Mouse (Mus musculus): Measurements from ENCODE around the gene Irf2. TPM values are rescaled to one million over a fixed set of nuclear protein-coding genes. Genes with fewer than 3 reads are reported as not detected.

Gene Irf2
- polyA plus RNA-seq, 1 experiment from 2014 or later = 15.3 TPM

DNA sequence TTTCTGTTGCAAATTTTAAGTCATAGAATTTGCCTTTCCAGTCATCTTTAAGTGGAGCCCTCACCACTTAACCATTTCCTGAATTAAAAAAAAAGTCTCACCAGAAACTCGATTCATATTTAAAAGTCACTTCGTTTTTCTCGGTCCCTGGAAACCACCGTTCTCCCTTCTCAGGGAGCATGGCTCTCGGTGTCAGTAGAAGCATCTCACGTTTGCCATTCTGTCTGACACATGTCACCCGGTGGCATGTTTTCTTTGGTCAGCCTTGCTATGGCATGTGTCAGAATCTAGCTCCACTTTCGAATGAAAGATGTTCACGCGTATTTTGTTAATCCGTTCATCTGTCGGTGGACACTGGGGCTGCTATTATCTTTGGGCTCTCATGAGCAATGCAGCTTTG is 13.5 kb downstream of the Irf2 start:
- 83% methylated on average over 12 of the region's 12 CpGs for WGBS
- H3K4me3 ChIP-seq (ENCODE audit: low read depth, low read length) = no peak overlapping the region
- no peaks in the 10 kb centered on the region; the same call in 1 of the 2 replicates for H3K36me3 ChIP-seq (ENCODE audit: control insufficient read depth, insufficient read depth, low read length)
- H3K27ac ChIP-seq (replicated peaks; ENCODE audit: low read depth, low read length) = no peak overlapping the region
- H3K4me1 ChIP-seq (ENCODE audit: control insufficient read depth, insufficient read depth, low read length) = peaks cover 25% of the 10 kb centered on the region
- ATAC-seq (ENCODE audit: insufficient number of reproducible peaks, low FRiP score, low TSS enrichment, low read depth) (no peak), DNase-seq (ENCODE audit: low spot score) (no peak)
- no peak overlapping the region for H3K4me2 ChIP-seq (ENCODE audit: low read depth, severe bottlenecking)
- H3K9me3 ChIP-seq (ENCODE audit: control insufficient read depth, low read length) = no peaks in the 10 kb centered on the region
- no peak overlapping the region for H3K9ac ChIP-seq (ENCODE audit: low read length)
- H3K27me3 ChIP-seq (ENCODE audit: control insufficient read depth, insufficient read depth, low read length) = no peaks in the 10 kb centered on the region

DNA sequence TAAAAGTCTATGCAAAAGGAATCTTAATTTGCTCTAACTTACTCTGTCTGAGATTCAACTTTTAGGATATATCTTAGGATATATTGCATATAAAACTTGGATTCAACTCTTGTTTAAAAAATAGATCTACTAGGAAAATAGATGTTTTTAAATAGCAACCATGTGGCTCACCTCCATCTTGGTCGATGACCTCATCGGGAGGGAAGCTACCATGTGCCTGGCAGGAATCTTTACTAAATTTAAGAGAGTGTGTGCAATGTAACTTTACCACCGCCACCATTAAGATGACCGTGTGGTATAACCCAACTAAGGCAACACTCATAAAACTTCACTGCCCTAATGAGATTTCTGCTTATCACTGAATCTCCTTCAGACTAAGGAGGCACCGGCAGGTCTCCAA is 14.8 kb downstream of the Irf2 start:
- Histone ChIP-seq H3K4me1 (ENCODE audit: control insufficient read depth, insufficient read depth, low read length) (peaks cover 25% of the 10 kb centered on the region), H3K27ac (replicated peaks; ENCODE audit: low read depth, low read length) (no peak overlapping the region), H3K27me3 (ENCODE audit: control insufficient read depth, insufficient read depth, low read length) (no peaks in the 10 kb centered on the region), H3K9ac (ENCODE audit: low read length) (no peak overlapping the region), H3K4me2 (ENCODE audit: low read depth, severe bottlenecking) (no peak overlapping the region), H3K4me3 (ENCODE audit: low read depth, low read length) (no peak overlapping the region), H3K9me3 (ENCODE audit: control insufficient read depth, low read length) (no peaks in the 10 kb centered on the region), H3K36me3 (ENCODE audit: control insufficient read depth, insufficient read depth, low read length) (no peaks in the 10 kb centered on the region; the same call in none of the 2 replicates)
- DNase-seq (ENCODE audit: low spot score) (no peak), ATAC-seq (ENCODE audit: insufficient number of reproducible peaks, low FRiP score, low TSS enrichment, low read depth) (no peak)
- WGBS = 57% methylated on average over 5 of the region's 5 CpGs

DNA sequence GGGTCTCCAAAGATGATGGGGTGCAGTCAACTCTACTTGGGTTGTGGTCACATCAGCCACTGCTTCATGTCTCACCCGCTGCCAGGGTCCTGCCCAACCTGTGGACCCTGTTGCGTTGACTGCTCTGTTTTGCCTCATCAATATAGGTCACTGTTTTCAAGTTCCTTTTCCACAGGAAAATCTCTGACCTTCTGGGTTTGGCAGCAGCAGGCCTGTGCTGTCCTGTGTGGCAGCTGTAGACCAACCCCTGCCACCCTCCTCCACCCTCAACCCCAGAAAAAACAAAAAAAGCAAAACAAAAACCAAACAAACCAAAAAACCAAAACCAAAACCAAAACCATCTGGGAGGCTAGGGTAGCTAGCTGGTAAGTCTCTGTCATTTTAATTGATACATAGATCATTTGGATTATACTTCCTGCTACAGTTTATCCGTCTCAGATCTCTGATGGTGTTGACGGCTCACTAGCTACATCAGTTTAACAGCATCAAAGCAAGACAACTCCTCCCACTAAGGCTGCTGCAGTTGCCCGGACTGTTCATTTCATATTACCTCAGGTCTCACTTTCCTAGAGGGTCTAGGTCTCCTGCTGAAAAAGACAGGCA is 16.3 kb downstream of the Irf2 start:
- DNase-seq (ENCODE audit: low spot score) (no peak), ATAC-seq (ENCODE audit: insufficient number of reproducible peaks, low FRiP score, low TSS enrichment, low read depth) (no peak)
- no peak overlapping the region for H3K4me3 ChIP-seq (ENCODE audit: low read depth, low read length)
- no peaks in the 10 kb centered on the region for H3K9me3 ChIP-seq (ENCODE audit: control insufficient read depth, low read length)
- no peak overlapping the region for H3K27ac ChIP-seq (replicated peaks; ENCODE audit: low read depth, low read length)
- H3K36me3 ChIP-seq (ENCODE audit: control insufficient read depth, insufficient read depth, low read length) = no peaks in the 10 kb centered on the region; the same call in none of the 2 replicates
- H3K4me2 ChIP-seq (ENCODE audit: low read depth, severe bottlenecking) = no peak overlapping the region
- peaks cover 20% of the 10 kb centered on the region for H3K4me1 ChIP-seq (ENCODE audit: control insufficient read depth, insufficient read depth, low read length)
- no peak overlapping the region for H3K9ac ChIP-seq (ENCODE audit: low read length)
- 40% methylated on average over 5 of the region's 5 CpGs for WGBS
- H3K27me3 ChIP-seq (ENCODE audit: control insufficient read depth, insufficient read depth, low read length) = no peaks in the 10 kb centered on the region

DNA sequence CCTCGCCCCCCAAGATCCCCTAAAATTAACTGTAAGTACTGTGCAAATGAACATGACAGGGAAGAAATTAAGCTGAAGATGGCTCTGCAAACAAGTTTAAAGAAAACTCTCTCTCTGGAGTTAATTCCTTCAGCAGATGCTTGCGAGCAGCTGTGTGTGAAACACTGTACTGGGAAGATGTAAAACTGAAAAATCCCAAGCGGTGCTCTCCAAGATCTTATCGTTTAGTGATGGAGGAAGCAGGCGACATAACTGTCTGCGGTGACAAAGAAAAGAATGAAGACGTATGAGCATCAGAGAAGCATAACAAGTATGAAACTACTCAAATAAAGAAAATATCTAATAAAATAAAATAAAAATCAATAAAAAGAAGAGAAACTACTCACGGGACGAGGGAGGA is 18.1 kb downstream of the Irf2 start:
- no peak overlapping the region for H3K9ac ChIP-seq (ENCODE audit: low read length)
- DNase-seq (ENCODE audit: low spot score) (no peak), ATAC-seq (ENCODE audit: insufficient number of reproducible peaks, low FRiP score, low TSS enrichment, low read depth) (no peak)
- H3K4me3 ChIP-seq (ENCODE audit: low read depth, low read length) = no peak overlapping the region
- H3K27ac ChIP-seq (replicated peaks; ENCODE audit: low read depth, low read length) = no peak overlapping the region
- H3K4me1 ChIP-seq (ENCODE audit: control insufficient read depth, insufficient read depth, low read length) = 0 out of 2 replicates have a peak, but pooled peaks cover 7% of the 10 kb centered on the region
- WGBS = 93% methylated on average over 9 of the region's 9 CpGs
- H3K27me3 ChIP-seq (ENCODE audit: control insufficient read depth, insufficient read depth, low read length) = no peaks in the 10 kb centered on the region
- H3K36me3 ChIP-seq (ENCODE audit: control insufficient read depth, insufficient read depth, low read length) = no peaks in the 10 kb centered on the region; the same call in none of the 2 replicates
- H3K9me3 ChIP-seq (ENCODE audit: control insufficient read depth, low read length) = no peaks in the 10 kb centered on the region
- no peak overlapping the region for H3K4me2 ChIP-seq (ENCODE audit: low read depth, severe bottlenecking)

DNA sequence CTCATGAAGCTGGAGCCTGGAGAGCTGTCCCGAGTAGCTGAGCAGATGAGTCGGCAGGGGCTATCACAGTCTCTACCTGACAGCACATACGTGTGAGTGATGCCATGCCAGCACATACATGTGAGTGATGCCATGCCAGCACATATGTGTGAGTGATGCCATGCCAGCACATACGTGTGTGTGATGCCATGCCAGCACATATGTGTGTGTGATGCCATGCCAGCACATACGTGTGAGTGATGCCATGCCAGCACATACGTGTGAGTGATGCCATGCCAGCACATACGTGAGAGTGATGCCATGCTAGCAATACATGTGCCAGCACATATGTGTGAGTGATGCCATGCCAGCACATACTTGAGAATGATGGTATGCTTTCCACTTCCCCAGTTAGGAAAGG is 18.6 kb downstream of the Irf2 start:
- Histone ChIP-seq H3K27ac (replicated peaks; ENCODE audit: low read depth, low read length) (no peak overlapping the region), H3K4me3 (ENCODE audit: low read depth, low read length) (no peak overlapping the region), H3K9ac (ENCODE audit: low read length) (no peak overlapping the region), H3K4me2 (ENCODE audit: low read depth, severe bottlenecking) (no peak overlapping the region), H3K36me3 (ENCODE audit: control insufficient read depth, insufficient read depth, low read length) (no peaks in the 10 kb centered on the region; the same call in none of the 2 replicates), H3K4me1 (ENCODE audit: control insufficient read depth, insufficient read depth, low read length) (0 out of 2 replicates have a peak, but pooled peaks cover 7% of the 10 kb centered on the region), H3K27me3 (ENCODE audit: control insufficient read depth, insufficient read depth, low read length) (no peaks in the 10 kb centered on the region), H3K9me3 (ENCODE audit: control insufficient read depth, low read length) (no peaks in the 10 kb centered on the region)
- DNase-seq (ENCODE audit: low spot score) (no peak), ATAC-seq (ENCODE audit: insufficient number of reproducible peaks, low FRiP score, low TSS enrichment, low read depth) (no peak)
- 90% methylated on average over 7 of the region's 7 CpGs for WGBS

DNA sequence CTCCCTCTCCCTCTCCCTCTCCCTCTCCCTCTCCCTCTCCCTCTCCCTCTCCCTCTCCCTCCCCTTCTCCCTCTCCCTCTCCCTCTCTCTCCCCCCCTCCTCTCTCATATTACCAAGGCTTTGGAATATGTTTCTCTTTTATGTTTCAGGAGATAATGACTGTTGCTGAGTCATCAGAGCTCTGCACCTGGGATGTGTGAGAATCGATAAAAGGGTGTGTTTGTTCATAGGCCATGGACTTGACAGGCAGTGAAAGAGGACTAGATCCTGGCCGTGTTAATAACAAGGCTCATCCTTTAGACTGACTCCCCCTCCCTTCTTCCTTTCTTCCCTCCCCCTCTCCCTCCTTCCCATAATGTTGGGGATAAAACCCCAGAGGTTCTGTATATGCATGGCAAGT is 19.1 kb downstream of the Irf2 start:
- no peak overlapping the region for H3K4me2 ChIP-seq (ENCODE audit: low read depth, severe bottlenecking)
- 0 out of 2 replicates have a peak, but pooled peaks cover 7% of the 10 kb centered on the region for H3K4me1 ChIP-seq (ENCODE audit: control insufficient read depth, insufficient read depth, low read length)
- H3K27me3 ChIP-seq (ENCODE audit: control insufficient read depth, insufficient read depth, low read length) = no peaks in the 10 kb centered on the region
- DNase-seq (ENCODE audit: low spot score) (no peak), ATAC-seq (ENCODE audit: insufficient number of reproducible peaks, low FRiP score, low TSS enrichment, low read depth) (no peak)
- H3K36me3 ChIP-seq (ENCODE audit: control insufficient read depth, insufficient read depth, low read length) = no peaks in the 10 kb centered on the region; the same call in none of the 2 replicates
- H3K27ac ChIP-seq (replicated peaks; ENCODE audit: low read depth, low read length) = no peak overlapping the region
- 81% methylated on average over 2 of the region's 2 CpGs for WGBS
- no peak overlapping the region for H3K4me3 ChIP-seq (ENCODE audit: low read depth, low read length)
- no peak overlapping the region for H3K9ac ChIP-seq (ENCODE audit: low read length)
- H3K9me3 ChIP-seq (ENCODE audit: control insufficient read depth, low read length) = no peaks in the 10 kb centered on the region

DNA sequence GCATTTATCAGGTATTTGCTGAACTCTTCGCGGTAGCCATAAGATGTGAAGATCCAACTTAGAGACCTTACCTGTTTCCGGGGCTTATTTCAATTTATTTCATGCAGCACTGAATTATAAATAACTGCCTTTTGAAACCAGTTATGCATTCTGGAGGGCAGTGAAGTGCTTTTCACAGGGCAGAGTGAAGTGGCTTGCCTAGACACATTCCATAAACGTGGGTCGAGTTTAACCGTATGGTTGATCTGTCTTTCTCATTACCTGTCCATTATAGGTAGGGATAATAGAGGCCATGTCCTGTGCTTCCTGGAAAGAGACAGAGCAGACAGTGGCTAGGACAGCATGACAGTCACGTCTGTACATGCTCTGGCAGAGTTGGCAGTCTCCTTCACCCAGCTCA is 20.0 kb downstream of the Irf2 start:
- no peak overlapping the region for H3K27ac ChIP-seq (replicated peaks; ENCODE audit: low read depth, low read length)
- DNase-seq (ENCODE audit: low spot score) (no peak), ATAC-seq (ENCODE audit: insufficient number of reproducible peaks, low FRiP score, low TSS enrichment, low read depth) (no peak)
- no peaks in the 10 kb centered on the region for H3K27me3 ChIP-seq (ENCODE audit: control insufficient read depth, insufficient read depth, low read length)
- no peaks in the 10 kb centered on the region; the same call in none of the 2 replicates for H3K36me3 ChIP-seq (ENCODE audit: control insufficient read depth, insufficient read depth, low read length)
- WGBS = 90% methylated on average over 7 of the region's 7 CpGs
- no peak overlapping the region for H3K4me3 ChIP-seq (ENCODE audit: low read depth, low read length)
- no peak overlapping the region for H3K4me2 ChIP-seq (ENCODE audit: low read depth, severe bottlenecking)
- no peak overlapping the region for H3K9ac ChIP-seq (ENCODE audit: low read length)
- no peaks in the 10 kb centered on the region for H3K9me3 ChIP-seq (ENCODE audit: control insufficient read depth, low read length)
- H3K4me1 ChIP-seq (ENCODE audit: control insufficient read depth, insufficient read depth, low read length) = 0 out of 2 replicates have a peak, but pooled peaks cover 7% of the 10 kb centered on the region

DNA sequence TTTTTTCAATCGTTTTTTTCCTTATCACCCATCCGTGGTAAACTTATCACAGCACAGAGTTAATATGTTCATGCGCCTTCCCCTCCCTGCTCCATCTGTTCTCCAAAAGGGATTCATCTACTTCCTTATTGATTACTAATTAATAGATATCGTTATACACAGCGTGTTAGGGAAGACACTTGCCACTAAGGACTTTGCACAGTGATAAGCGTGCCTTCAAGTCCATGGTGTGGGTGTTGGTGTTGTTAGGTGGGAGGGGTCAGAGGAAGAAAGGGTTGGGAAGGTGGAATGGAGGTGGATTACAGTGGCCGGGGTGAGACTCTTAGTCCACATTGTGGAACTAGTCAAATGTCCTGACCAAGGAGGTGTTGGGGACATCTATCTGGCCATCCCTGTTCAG is 21.2 kb downstream of the Irf2 start:
- Histone ChIP-seq H3K36me3 (ENCODE audit: control insufficient read depth, insufficient read depth, low read length) (no peaks in the 10 kb centered on the region; the same call in none of the 2 replicates), H3K9ac (ENCODE audit: low read length) (no peak overlapping the region), H3K4me2 (ENCODE audit: low read depth, severe bottlenecking) (no peak overlapping the region), H3K27me3 (ENCODE audit: control insufficient read depth, insufficient read depth, low read length) (no peaks in the 10 kb centered on the region), H3K4me3 (ENCODE audit: low read depth, low read length) (no peak overlapping the region), H3K9me3 (ENCODE audit: control insufficient read depth, low read length) (no peaks in the 10 kb centered on the region), H3K4me1 (ENCODE audit: control insufficient read depth, insufficient read depth, low read length) (0 out of 2 replicates have a peak, but pooled peaks cover 5% of the 10 kb centered on the region), H3K27ac (replicated peaks; ENCODE audit: low read depth, low read length) (no peak overlapping the region)
- ATAC-seq (ENCODE audit: insufficient number of reproducible peaks, low FRiP score, low TSS enrichment, low read depth) (no peak), DNase-seq (ENCODE audit: low spot score) (no peak)
- WGBS = 92% methylated on average over 7 of the region's 7 CpGs

DNA sequence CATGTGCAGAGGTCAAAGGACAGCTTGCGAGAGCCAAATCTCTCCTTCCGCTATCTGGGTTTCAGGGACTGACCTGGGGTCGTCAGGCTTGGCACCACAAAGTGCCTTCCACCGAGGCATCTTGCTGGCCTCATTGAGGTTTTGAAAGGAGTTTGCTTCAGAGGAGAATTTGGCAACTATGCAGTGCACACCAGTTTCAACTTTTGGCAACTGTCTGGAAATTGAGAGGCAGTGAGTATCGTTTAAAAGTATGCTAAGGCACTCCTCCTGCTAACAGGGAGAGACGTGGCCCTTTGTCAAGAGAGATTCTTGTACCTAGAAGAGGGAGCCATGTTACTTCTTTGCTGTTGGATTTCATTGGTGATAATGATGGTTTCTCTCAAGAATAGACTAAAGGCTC is 21.9 kb downstream of the Irf2 start:
- H3K4me2 ChIP-seq (ENCODE audit: low read depth, severe bottlenecking) = no peak overlapping the region
- DNase-seq (ENCODE audit: low spot score) = no peak
- H3K4me3 ChIP-seq (ENCODE audit: low read depth, low read length) = no peak overlapping the region
- no peak for ATAC-seq (ENCODE audit: insufficient number of reproducible peaks, low FRiP score, low TSS enrichment, low read depth)
- no peaks in the 10 kb centered on the region for H3K9me3 ChIP-seq (ENCODE audit: control insufficient read depth, low read length)
- H3K4me1 ChIP-seq (ENCODE audit: control insufficient read depth, insufficient read depth, low read length) = no peaks in the 10 kb centered on the region
- H3K36me3 ChIP-seq (ENCODE audit: control insufficient read depth, insufficient read depth, low read length) = no peaks in the 10 kb centered on the region; the same call in none of the 2 replicates
- H3K27me3 ChIP-seq (ENCODE audit: control insufficient read depth, insufficient read depth, low read length) = no peaks in the 10 kb centered on the region
- 87% methylated on average over 6 of the region's 6 CpGs for WGBS
- no peak overlapping the region for H3K27ac ChIP-seq (replicated peaks; ENCODE audit: low read depth, low read length)
- H3K9ac ChIP-seq (ENCODE audit: low read length) = no peak overlapping the region
